Mouse (Mus musculus) brain, adult 2 months (tissue): ENCODE results near the gene Cxcl16.
"Not testable (repeated sequence)": the region's sequence is repeated elsewhere in the genome, so short reads cannot be mapped to it uniquely, and the experiment has no call there.

Experiments
- DNase-seq: peaks from one replicate; pipeline ENCODE4 v3.0.0; 2011; ENCODE audit warnings: low read depth, low spot score

Cxcl16 gene

GRCm38 (mm10) chr11:70459601-70460101 lies at the start of gene Cxcl16:
TSS of gene Cxcl16 (minus strand) at chr11:70459984.
- peak; percentile 9 for DNase-seq

- DNase-seq = no peak
Measured at GRCm38 (mm10) chr11:70506962-70507515, 47.3 kb upstream of the Cxcl16 start.

- DNase-seq = peak; percentile 59
Measured at GRCm38 (mm10) chr11:70506385-70506784, 46.6 kb upstream of the Cxcl16 start.

- no peak for DNase-seq
Measured at GRCm38 (mm10) chr11:70504970-70505369, 45.2 kb upstream of the Cxcl16 start, which contains the start of gene Tm4sf5. TSS of gene Tm4sf5 (plus strand) at chr11:70505244.

GRCm38 (mm10) chr11:70502018-70502417 lies 42.2 kb upstream of the Cxcl16 start:
- no peak for DNase-seq

GRCm38 (mm10) chr11:70500476-70500812 lies 40.7 kb upstream of the Cxcl16 start:
- DNase-seq = no peak

GRCm38 (mm10) chr11:70499566-70500475 lies 40.0 kb upstream of the Cxcl16 start:
- peak; percentile 10 for DNase-seq

GRCm38 (mm10) chr11:70489684-70490083 lies 29.9 kb upstream of the Cxcl16 start:
- DNase-seq = peak; percentile 47

- DNase-seq = peak; percentile 51
Measured at GRCm38 (mm10) chr11:70489138-70489537, 29.4 kb upstream of the Cxcl16 start.

- DNase-seq = no peak
Measured at GRCm38 (mm10) chr11:70487816-70488215, 28.0 kb upstream of the Cxcl16 start.

- DNase-seq = no peak
Measured at GRCm38 (mm10) chr11:70485498-70485897, 25.7 kb upstream of the Cxcl16 start.

GRCm38 (mm10) chr11:70474872-70475534 lies 15.2 kb upstream of the Cxcl16 start:
- DNase-seq = no peak

GRCm38 (mm10) chr11:70473291-70473690 lies 13.5 kb upstream of the Cxcl16 start:
- not testable (repeated sequence) for DNase-seq

GRCm38 (mm10) chr11:70472716-70473115 lies 12.9 kb upstream of the Cxcl16 start:
- no peak for DNase-seq

- no peak for DNase-seq
Measured at GRCm38 (mm10) chr11:70469764-70470163, 10.0 kb upstream of the Cxcl16 start.

GRCm38 (mm10) chr11:70467902-70468619 lies 8.3 kb upstream of the Cxcl16 start:
- no peak for DNase-seq

- DNase-seq = no peak
Measured at GRCm38 (mm10) chr11:70465824-70466223, 6.0 kb upstream of the Cxcl16 start.

- DNase-seq = no peak
Measured at GRCm38 (mm10) chr11:70465211-70465610, 5.4 kb upstream of the Cxcl16 start.

- no peak for DNase-seq
Measured at GRCm38 (mm10) chr11:70463970-70464369, 4.2 kb upstream of the Cxcl16 start.

- no peak for DNase-seq
Measured at GRCm38 (mm10) chr11:70458688-70459600, 840 bp downstream of the Cxcl16 start, which contains the start of gene Zmynd15. TSS of gene Zmynd15 (plus strand) at chr11:70459433.
